In genomic region chr7:105767729-105768165, GRCm38 (mm10) we compare ENCODE assay signal across 8 mouse cellular contexts. TPM values are rescaled to one million over a fixed set of nuclear protein-coding genes. Genes with fewer than 3 reads are reported as not detected.
A peak's percentile ranks its signal among the peaks of the same experiment; 100 is the strongest.
DNase-seq lines count a peak whose midpoint lies in the region; ATAC-seq and TF ChIP-seq lines count a peak whose summit lies in the region.

No protein-coding gene starts in this region.

- no peak for TF ChIP-seq EP300 in stomach, postnatal 0 days (optimal IDR thresholded peaks at IDR 0.05)

- no peaks in the 10 kb centered on the region for H3K9me3 ChIP-seq in stomach, embryonic 15.5 days
- H3K9me3 ChIP-seq in stomach, postnatal 0 days (ENCODE audit: control insufficient read depth, low read length), result no peaks in the 10 kb centered on the region
- no peaks in the 10 kb centered on the region for H3K9me3 ChIP-seq in hindbrain, embryonic 15.5 days
- H3K9me3 ChIP-seq in liver, embryonic 15.5 days (replicated peaks), result no peaks in the 10 kb centered on the region
- H3K9me3 ChIP-seq in stomach, embryonic 16.5 days (replicated peaks; ENCODE audit: control insufficient read depth, low read length), result no peaks in the 10 kb centered on the region

- H3K4me1 ChIP-seq in stomach, embryonic 15.5 days, result peaks cover 11% of the 10 kb centered on the region
- H3K4me1 ChIP-seq in stomach, postnatal 0 days (replicated peaks; ENCODE audit: control insufficient read depth, insufficient read depth), result no peaks in the 10 kb centered on the region
- H3K4me1 ChIP-seq in hindbrain, embryonic 15.5 days (replicated peaks), result peaks cover 52% of the 10 kb centered on the region
- peaks cover 14% of the 10 kb centered on the region; the same call in 1 of the 2 replicates for H3K4me1 ChIP-seq in liver, embryonic 15.5 days (replicated peaks)
- H3K4me1 ChIP-seq in stomach, embryonic 16.5 days (ENCODE audit: control insufficient read depth, insufficient read depth, low read length), result peaks cover 20% of the 10 kb centered on the region

- no peak for TF ChIP-seq CTCF in stomach, postnatal 0 days (IDR thresholded peaks at IDR 0.05; ENCODE audit: low read depth)
- TF ChIP-seq CTCF in left cerebral cortex, adult 2 months (IDR thresholded peaks at IDR 0.05), result no peak

- H3K9ac ChIP-seq in stomach, embryonic 15.5 days, result no peak overlapping the region
- no peak overlapping the region for H3K9ac ChIP-seq in stomach, postnatal 0 days (ENCODE audit: low read length)
- no peak overlapping the region for H3K9ac ChIP-seq in hindbrain, embryonic 15.5 days
- no peak overlapping the region for H3K9ac ChIP-seq in liver, embryonic 15.5 days
- H3K9ac ChIP-seq in stomach, embryonic 16.5 days (ENCODE audit: low read length), result no peak overlapping the region; the same call in 1 of the 2 replicates

- ATAC-seq in stomach, embryonic 15.5 days (ENCODE audit: insufficient read depth, low FRiP score, low read depth), result peak; percentile 38; the same call in 1 of the 2 replicates
- ATAC-seq in stomach, postnatal 0 days (ENCODE audit: low FRiP score, low TSS enrichment), result no peak
- ATAC-seq in hindbrain, embryonic 15.5 days (ENCODE audit: low FRiP score, low read depth), result peak; percentile 68
- peak; percentile 21; the same call in 1 of the 2 replicates for ATAC-seq in liver, embryonic 15.5 days (ENCODE audit: insufficient read depth)
- no peak for ATAC-seq in stomach, embryonic 16.5 days (ENCODE audit: insufficient read depth, low FRiP score)

- intact Hi-C loops in left cerebral cortex, adult 2 months (cut with DNase I), result no loop called here

- peak overlapping the region; percentile 48 for H3K27ac ChIP-seq in stomach, embryonic 15.5 days
- H3K27ac ChIP-seq in stomach, postnatal 0 days (replicated peaks), result no peak overlapping the region
- H3K27ac ChIP-seq in hindbrain, embryonic 15.5 days (replicated peaks), result peak overlapping the region; percentile 42
- H3K27ac ChIP-seq in liver, embryonic 15.5 days (replicated peaks), result no peak overlapping the region; the same call in 1 of the 2 replicates
- 0 out of 2 replicates have a peak overlapping the region, but pooled peaks have one; percentile 44 for H3K27ac ChIP-seq in stomach, embryonic 16.5 days (ENCODE audit: low read length)
- no peak overlapping the region for H3K27ac ChIP-seq in left cerebral cortex, adult 2 months

- no peak for DNase-seq in stomach, postnatal 0 days (ENCODE audit: low spot score)
- DNase-seq in right cerebral cortex, postnatal 36 days (ENCODE audit: low spot score in 2 of 2), result no peak
- no peak for DNase-seq in adrenal gland, postnatal 4 days (ENCODE audit: low spot score in 2 of 2)
- no peak for DNase-seq in left cerebral cortex, adult 2 months (ENCODE audit: extremely low spot score in 1 of 2, low spot score in 2 of 2)

- H3K4me3 ChIP-seq in stomach, embryonic 15.5 days (replicated peaks), result no peak overlapping the region
- no peak overlapping the region for H3K4me3 ChIP-seq in stomach, postnatal 0 days (ENCODE audit: low read depth, low read length)
- H3K4me3 ChIP-seq in hindbrain, embryonic 15.5 days, result no peak overlapping the region
- no peak overlapping the region for H3K4me3 ChIP-seq in liver, embryonic 15.5 days (replicated peaks)
- no peak overlapping the region for H3K4me3 ChIP-seq in stomach, embryonic 16.5 days (replicated peaks; ENCODE audit: low read length)
- H3K4me3 ChIP-seq in left cerebral cortex, adult 2 months, result no peak overlapping the region

- 16% methylated on average over 6 of the region's 6 CpGs for WGBS in stomach, embryonic 15.5 days
- 29% methylated on average over 6 of the region's 6 CpGs for WGBS in stomach, postnatal 0 days
- 6% methylated on average over 6 of the region's 6 CpGs for WGBS in hindbrain, embryonic 15.5 days
- 13% methylated on average over 6 of the region's 6 CpGs for WGBS in liver, embryonic 15.5 days (ENCODE audit: insufficient replicate concordance)
- 24% methylated on average over 6 of the region's 6 CpGs for WGBS in stomach, embryonic 16.5 days

- H3K36me3 ChIP-seq in stomach, embryonic 15.5 days, result peaks cover 35% of the 10 kb centered on the region
- peaks cover 13% of the 10 kb centered on the region; the same call in 1 of the 2 replicates for H3K36me3 ChIP-seq in stomach, postnatal 0 days (ENCODE audit: control insufficient read depth, insufficient read depth, low read length)
- peaks cover 75% of the 10 kb centered on the region for H3K36me3 ChIP-seq in hindbrain, embryonic 15.5 days
- no peaks in the 10 kb centered on the region for H3K36me3 ChIP-seq in liver, embryonic 15.5 days (replicated peaks)
- peaks cover 18% of the 10 kb centered on the region for H3K36me3 ChIP-seq in stomach, embryonic 16.5 days (ENCODE audit: control insufficient read depth, insufficient read depth, low read length)

- no peak overlapping the region for H3K4me2 ChIP-seq in stomach, embryonic 15.5 days
- no peak overlapping the region for H3K4me2 ChIP-seq in stomach, postnatal 0 days (replicated peaks; ENCODE audit: low read depth)
- no peak overlapping the region for H3K4me2 ChIP-seq in hindbrain, embryonic 15.5 days
- no peak overlapping the region; the same call in 1 of the 2 replicates for H3K4me2 ChIP-seq in liver, embryonic 15.5 days
- H3K4me2 ChIP-seq in stomach, embryonic 16.5 days (ENCODE audit: low read depth, low read length), result 0 out of 2 replicates have a peak overlapping the region, but pooled peaks have one; percentile 5

- H3K27me3 ChIP-seq in stomach, embryonic 15.5 days (replicated peaks), result no peaks in the 10 kb centered on the region
- H3K27me3 ChIP-seq in stomach, postnatal 0 days (ENCODE audit: control insufficient read depth, insufficient read depth, low read length), result no peaks in the 10 kb centered on the region
- H3K27me3 ChIP-seq in hindbrain, embryonic 15.5 days, result no peaks in the 10 kb centered on the region
- peaks cover 13% of the 10 kb centered on the region for H3K27me3 ChIP-seq in liver, embryonic 15.5 days
- H3K27me3 ChIP-seq in stomach, embryonic 16.5 days (ENCODE audit: control insufficient read depth, insufficient read depth, low read length), result no peaks in the 10 kb centered on the region

RNA-seq across cellular contexts. Expression of gene Tpp1, which starts 15.7 kb away (rescaled TPM):
- polyA plus RNA-seq in stomach, embryonic 15.5 days (2015; fragmentation: Nextera tagmentation; extraction: Ambion mirVana), result 69.5 and 73.3 TPM in 2 replicates
- 46.1 and 52.6 TPM in 2 replicates for polyA plus RNA-seq in stomach, postnatal 0 days (2015; fragmentation: Nextera tagmentation; extraction: Ambion mirVana)
- 45.7 and 46.2 TPM in 2 replicates for polyA plus RNA-seq in hindbrain, embryonic 15.5 days (2015; fragmentation: Nextera tagmentation; extraction: Ambion mirVana)
- polyA plus RNA-seq in liver, embryonic 15.5 days (2015; fragmentation: Nextera tagmentation; extraction: Ambion mirVana), result 59.4 and 62.5 TPM in 2 replicates
- 77.3 and 82.8 TPM in 2 replicates for polyA plus RNA-seq in stomach, embryonic 16.5 days (2015; fragmentation: Nextera tagmentation; extraction: Ambion mirVana)
- total RNA-seq in adrenal gland, postnatal 4 days (2021), result 10 to 100 TPM; 85.0 to 95.7 TPM
- total RNA-seq in left cerebral cortex, adult 2 months (2021), result 10 to 100 TPM; 68.2 to 68.4 TPM

RNA-seq across cellular contexts. Expression of gene Dchs1, which starts 19.7 kb away (rescaled TPM):
- 8.6 and 10.4 TPM in 2 replicates for polyA plus RNA-seq in stomach, embryonic 15.5 days (2015; fragmentation: Nextera tagmentation; extraction: Ambion mirVana)
- polyA plus RNA-seq in stomach, postnatal 0 days (2015; fragmentation: Nextera tagmentation; extraction: Ambion mirVana), result 2.5 and 2.8 TPM in 2 replicates
- polyA plus RNA-seq in hindbrain, embryonic 15.5 days (2015; fragmentation: Nextera tagmentation; extraction: Ambion mirVana), result 14.3 and 14.8 TPM in 2 replicates
- 0.76 and 0.82 TPM in 2 replicates for polyA plus RNA-seq in liver, embryonic 15.5 days (2015; fragmentation: Nextera tagmentation; extraction: Ambion mirVana)
- polyA plus RNA-seq in stomach, embryonic 16.5 days (2015; fragmentation: Nextera tagmentation; extraction: Ambion mirVana), result 7.4 and 7.7 TPM in 2 replicates
- 10 to 100 TPM; 23.7 to 29.4 TPM for total RNA-seq in adrenal gland, postnatal 4 days (2021)
- 10 to 100 TPM; 10.1 to 10.9 TPM for total RNA-seq in left cerebral cortex, adult 2 months (2021)

RNA-seq across cellular contexts. Expression of gene Taf10, which starts 23.6 kb away (rescaled TPM):
- polyA plus RNA-seq in stomach, embryonic 15.5 days (2015; fragmentation: Nextera tagmentation; extraction: Ambion mirVana), result 123 and 139 TPM in 2 replicates
- 109 and 118 TPM in 2 replicates for polyA plus RNA-seq in stomach, postnatal 0 days (2015; fragmentation: Nextera tagmentation; extraction: Ambion mirVana)
- 100 and 110 TPM in 2 replicates for polyA plus RNA-seq in hindbrain, embryonic 15.5 days (2015; fragmentation: Nextera tagmentation; extraction: Ambion mirVana)
- 110 and 117 TPM in 2 replicates for polyA plus RNA-seq in liver, embryonic 15.5 days (2015; fragmentation: Nextera tagmentation; extraction: Ambion mirVana)
- polyA plus RNA-seq in stomach, embryonic 16.5 days (2015; fragmentation: Nextera tagmentation; extraction: Ambion mirVana), result 72.5 and 73.2 TPM in 2 replicates
- 100 to 1,000 TPM; 161 to 175 TPM for total RNA-seq in adrenal gland, postnatal 4 days (2021)
- 100 to 1,000 TPM; 110 to 111 TPM for total RNA-seq in left cerebral cortex, adult 2 months (2021)

RNA-seq across cellular contexts. Expression of gene Rrp8, which starts 30.6 kb away (rescaled TPM):
- 26.9 and 38.3 TPM in 2 replicates for polyA plus RNA-seq in stomach, embryonic 15.5 days (2015; fragmentation: Nextera tagmentation; extraction: Ambion mirVana)
- 16.6 and 21.3 TPM in 2 replicates for polyA plus RNA-seq in stomach, postnatal 0 days (2015; fragmentation: Nextera tagmentation; extraction: Ambion mirVana)
- polyA plus RNA-seq in hindbrain, embryonic 15.5 days (2015; fragmentation: Nextera tagmentation; extraction: Ambion mirVana), result 24.9 and 26.0 TPM in 2 replicates
- 10.7 and 12.6 TPM in 2 replicates for polyA plus RNA-seq in liver, embryonic 15.5 days (2015; fragmentation: Nextera tagmentation; extraction: Ambion mirVana)
- polyA plus RNA-seq in stomach, embryonic 16.5 days (2015; fragmentation: Nextera tagmentation; extraction: Ambion mirVana), result 33.4 and 35.7 TPM in 2 replicates
- total RNA-seq in adrenal gland, postnatal 4 days (2021), result 10 to 100 TPM; 21.0 to 21.2 TPM
- 10 to 100 TPM; 12.3 to 13.5 TPM for total RNA-seq in left cerebral cortex, adult 2 months (2021)

RNA-seq across cellular contexts. Expression of gene Ilk, which starts 31.4 kb away (rescaled TPM):
- polyA plus RNA-seq in stomach, embryonic 15.5 days (2015; fragmentation: Nextera tagmentation; extraction: Ambion mirVana), result 352 TPM in 2 replicates
- polyA plus RNA-seq in stomach, postnatal 0 days (2015; fragmentation: Nextera tagmentation; extraction: Ambion mirVana), result 265 and 289 TPM in 2 replicates
- 199 and 201 TPM in 2 replicates for polyA plus RNA-seq in hindbrain, embryonic 15.5 days (2015; fragmentation: Nextera tagmentation; extraction: Ambion mirVana)
- polyA plus RNA-seq in liver, embryonic 15.5 days (2015; fragmentation: Nextera tagmentation; extraction: Ambion mirVana), result 120 and 127 TPM in 2 replicates
- polyA plus RNA-seq in stomach, embryonic 16.5 days (2015; fragmentation: Nextera tagmentation; extraction: Ambion mirVana), result 417 and 433 TPM in 2 replicates
- 100 to 1,000 TPM; 145 to 148 TPM for total RNA-seq in adrenal gland, postnatal 4 days (2021)
- total RNA-seq in left cerebral cortex, adult 2 months (2021), result 10 to 100 TPM; 67.4 to 73.5 TPM

Comparison
In these comparisons a context has a peak if more than half of its experiments do, and no peak if none do; other contexts are left out.
1. ATAC-seq: peak in stomach, embryonic 15.5 days (single experiment), hindbrain, embryonic 15.5 days (single experiment) and liver, embryonic 15.5 days (single experiment); none in stomach, postnatal 0 days (single experiment) and stomach, embryonic 16.5 days (single experiment).
2. H3K27ac ChIP-seq: peak in stomach, embryonic 15.5 days (single experiment), hindbrain, embryonic 15.5 days (single experiment) and stomach, embryonic 16.5 days (single experiment); none in stomach, postnatal 0 days (single experiment), liver, embryonic 15.5 days (single experiment) and left cerebral cortex, adult 2 months (single experiment).